Mouse (Mus musculus): Measurements from ENCODE around the gene Tmem182. TPM values are rescaled to one million over a fixed set of nuclear protein-coding genes. Genes with fewer than 3 reads are reported as not detected.

Tmem182 gene
- total RNA-seq, 2 experiments from 2014 or later: 141 to 153 TPM

DNA sequence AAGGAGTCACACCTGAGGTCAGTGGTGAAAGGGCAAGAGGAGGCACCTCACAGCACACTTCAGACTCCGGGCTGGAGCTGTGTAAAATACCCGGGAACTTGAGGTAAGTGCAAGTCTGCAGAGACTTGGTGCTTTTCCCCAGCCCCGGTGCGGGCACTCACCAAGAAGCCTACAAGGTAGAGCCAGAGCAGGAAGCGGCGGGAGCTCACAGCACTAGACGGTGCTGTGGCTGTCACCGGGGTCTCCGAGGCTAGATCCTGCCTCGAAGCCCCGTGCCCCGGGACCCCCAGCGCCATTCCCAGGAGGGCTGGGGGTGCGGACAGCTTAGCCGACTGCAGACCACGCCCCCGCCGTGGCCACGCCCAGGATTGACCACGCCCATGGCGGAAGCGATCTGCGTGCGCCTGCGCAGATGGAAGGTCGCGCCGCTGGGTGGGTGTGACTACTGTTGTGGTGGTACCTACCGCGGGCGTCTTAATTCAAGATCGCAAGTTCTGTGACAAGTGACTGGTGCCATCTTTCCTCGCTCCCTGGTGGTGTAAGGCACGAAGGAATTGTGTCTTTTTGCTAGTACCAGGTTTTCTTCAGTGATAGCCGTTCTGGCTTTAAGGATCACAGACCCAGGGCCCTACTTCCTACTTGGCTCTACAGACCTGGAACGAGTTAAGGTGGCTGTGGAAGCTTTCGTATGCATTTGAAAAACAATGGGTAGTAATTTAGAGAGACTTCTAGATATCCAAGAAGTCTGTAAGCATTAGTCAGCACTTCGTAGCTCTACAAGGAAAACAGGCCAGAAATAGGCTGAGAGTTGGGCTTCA, 14.9 kb upstream of the Tmem182 start, which contains the start of gene Mfsd9:
Gene Mfsd9 (minus strand): TSS at position 364 of the 818 bp plus-strand sequence.
- intact Hi-C loops (cut with DNase I): loop anchor here (10.0 kb wide), 1 partner anchor 1924 kb away; no protein-coding TSS in a partner anchor
- peak; percentile 71 for DNase-seq (ENCODE audit: low spot score)

DNA sequence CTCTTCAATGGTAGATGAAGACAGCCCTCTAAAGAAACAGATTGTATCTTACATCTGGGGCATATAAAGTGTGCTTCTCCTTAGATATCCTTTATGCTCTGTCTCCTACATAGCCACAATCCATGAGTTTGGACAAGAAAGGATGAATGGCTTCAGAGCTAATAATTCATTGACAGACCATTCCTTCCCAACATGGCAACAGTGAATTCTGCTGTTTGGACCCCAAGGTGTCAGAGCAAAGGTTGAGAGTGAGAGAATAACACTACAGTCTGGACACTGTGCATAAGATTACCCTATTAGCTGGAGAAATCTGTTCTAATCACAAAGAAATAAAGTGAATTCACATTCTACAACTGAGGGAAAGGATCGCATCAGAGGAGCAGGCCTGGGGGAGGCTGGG, 9.9 kb upstream of the Tmem182 start:
- intact Hi-C loops (cut with DNase I): loop anchor here (10.0 kb wide), 1 partner anchor 1919 kb away; no protein-coding TSS in a partner anchor
- no peak for DNase-seq (ENCODE audit: low spot score)

DNA sequence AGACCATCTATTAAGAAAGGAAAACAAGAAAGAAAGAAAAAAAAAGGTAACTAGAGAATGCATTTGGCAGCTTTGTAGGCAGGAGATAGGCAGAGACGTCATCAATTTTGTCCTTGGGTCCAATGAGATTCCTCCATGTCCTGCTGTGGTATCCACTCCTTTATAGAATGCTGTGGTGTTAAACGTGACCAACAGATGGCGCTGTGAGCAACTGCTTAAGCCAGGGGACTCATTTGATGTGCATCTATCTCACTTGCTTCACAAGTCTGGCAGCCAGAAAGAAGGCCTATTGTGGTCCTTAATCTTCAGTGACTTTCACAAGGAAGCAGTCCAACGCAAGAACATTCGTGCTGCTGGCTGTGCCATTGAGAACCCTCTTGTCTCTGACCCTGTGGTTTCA, 8.1 kb upstream of the Tmem182 start:
- no peak for DNase-seq (ENCODE audit: low spot score)
- intact Hi-C loops (cut with DNase I): loop anchor here (10.0 kb wide), 1 partner anchor 1917 kb away; no protein-coding TSS in a partner anchor

DNA sequence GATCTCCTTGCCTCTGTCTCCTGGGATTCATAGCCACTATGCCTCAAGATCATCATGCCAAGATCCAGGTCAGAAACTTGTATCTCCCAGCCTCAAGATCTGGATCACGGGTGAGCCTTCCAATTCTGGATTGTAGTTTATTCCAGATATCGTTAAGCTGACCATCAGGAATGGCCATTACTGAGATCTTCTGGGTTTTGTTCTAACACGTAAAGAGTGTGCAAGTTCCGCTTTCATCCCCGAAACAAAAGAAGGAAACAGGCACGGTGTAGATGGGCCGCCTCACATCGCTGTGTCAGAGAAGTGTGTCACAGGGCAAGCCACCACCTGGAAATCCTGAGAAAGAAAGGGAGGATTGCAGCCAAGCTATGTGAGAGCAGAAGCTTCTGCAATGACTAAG, 6.3 kb upstream of the Tmem182 start:
- intact Hi-C loops (cut with DNase I): loop anchor here (10.0 kb wide), 1 partner anchor 1916 kb away; no protein-coding TSS in a partner anchor
- DNase-seq (ENCODE audit: low spot score): no peak

DNA sequence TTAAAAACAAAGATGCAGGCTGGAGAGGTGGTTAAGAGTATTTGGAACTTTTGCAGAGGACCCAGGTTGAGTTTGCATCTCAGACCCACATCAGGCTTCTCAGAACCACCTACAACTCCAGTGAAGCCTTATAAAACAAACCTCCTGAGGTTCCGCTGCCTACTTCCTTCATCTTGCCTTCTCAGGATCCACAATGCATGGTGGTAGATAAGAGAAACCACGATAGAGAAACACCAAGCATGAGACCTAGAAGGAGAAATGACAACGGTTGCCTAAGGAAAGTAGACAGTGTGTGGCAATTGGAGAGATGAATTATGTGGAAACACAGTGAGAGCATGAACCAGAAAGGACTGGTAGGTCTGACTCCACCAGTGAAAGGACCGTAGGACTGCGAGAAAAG, 4.5 kb upstream of the Tmem182 start:
- no peak for DNase-seq (ENCODE audit: low spot score)
- intact Hi-C loops (cut with DNase I): no loop called here

DNA sequence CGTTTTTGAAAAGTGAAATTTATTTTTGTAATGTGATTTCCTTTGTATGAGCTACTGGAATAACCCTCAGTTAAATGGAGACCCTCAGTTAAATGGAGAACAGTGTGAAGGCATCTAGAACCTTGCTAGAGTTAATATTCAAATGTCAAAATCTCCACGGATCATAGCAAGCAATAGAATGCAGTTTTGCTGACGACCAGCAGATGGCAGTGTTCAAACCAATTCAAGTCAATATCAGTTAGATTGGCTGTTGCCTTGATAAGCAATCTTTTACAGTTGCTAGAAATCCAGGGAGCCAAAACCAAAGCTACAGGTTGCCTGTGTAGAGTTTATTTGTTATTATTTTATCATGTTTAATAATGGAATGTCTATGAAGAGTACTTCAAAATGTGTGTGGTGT, 2.6 kb upstream of the Tmem182 start:
- no peak for DNase-seq (ENCODE audit: low spot score)
- intact Hi-C loops (cut with DNase I): loop anchor here (1.0 kb wide), 1 partner anchor 42 kb away; no protein-coding TSS in a partner anchor

DNA sequence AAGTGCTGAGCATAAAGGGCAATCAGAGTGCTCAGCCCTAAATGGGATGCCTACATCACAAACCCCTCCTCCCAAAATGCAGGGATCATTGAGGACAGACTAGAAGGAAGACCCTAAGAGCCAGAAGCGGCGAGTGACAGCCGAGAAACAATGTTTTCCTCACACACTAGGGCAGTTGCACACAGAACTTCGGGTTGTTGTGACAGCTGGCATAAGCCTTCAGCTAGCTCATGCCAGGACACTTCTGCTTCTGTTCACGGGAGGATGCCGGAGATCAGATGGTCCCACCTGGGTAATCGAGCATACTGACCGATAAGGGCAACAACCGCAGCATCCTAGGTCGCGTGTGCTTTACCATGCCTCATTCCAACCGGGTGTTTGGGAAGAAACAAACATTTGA, 1.3 kb upstream of the Tmem182 start:
- intact Hi-C loops (cut with DNase I): no loop called here
- DNase-seq (ENCODE audit: low spot score): no peak

DNA sequence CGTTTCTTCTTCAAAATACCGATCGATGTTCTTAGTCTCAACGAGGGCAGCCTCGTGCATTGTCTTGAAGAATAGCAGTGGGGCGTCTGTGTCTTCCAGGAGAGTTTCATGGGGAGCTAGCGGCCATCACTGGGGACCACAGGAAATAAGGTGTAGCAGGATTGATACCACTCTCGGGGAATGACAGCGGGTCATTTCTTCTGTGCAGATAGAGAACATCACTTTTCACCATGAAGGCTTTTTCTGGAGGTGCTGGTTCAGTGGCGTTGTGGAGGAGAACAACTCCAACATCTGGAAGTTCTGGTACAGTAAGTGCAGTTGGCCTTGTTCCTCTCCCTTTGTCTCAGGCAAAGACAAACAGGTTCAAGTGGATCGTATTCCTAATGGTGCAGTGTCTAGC, 490 bp downstream of the Tmem182 start:
- DNase-seq (ENCODE audit: low spot score): no peak
- intact Hi-C loops (cut with DNase I): no loop called here

DNA sequence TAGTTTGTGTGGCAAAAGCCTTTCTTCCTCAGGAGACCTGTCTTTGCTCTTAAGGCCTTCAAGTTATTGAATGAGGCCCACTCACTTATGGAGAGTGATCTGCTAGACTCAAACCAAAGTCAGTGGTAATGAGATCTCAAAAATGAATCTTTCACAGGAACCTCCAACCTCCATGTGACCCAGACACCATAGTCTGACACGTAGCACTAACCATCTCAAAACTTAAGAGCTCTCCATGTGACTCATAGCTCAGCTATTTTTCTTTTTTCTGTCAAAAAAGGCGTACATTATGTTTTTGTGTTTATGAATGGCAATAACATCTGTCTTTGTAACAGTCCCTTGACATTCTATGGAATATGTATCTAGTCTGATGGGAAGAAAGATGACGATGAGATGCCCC, 3.2 kb downstream of the Tmem182 start:
- intact Hi-C loops (cut with DNase I): loop anchor here (2.0 kb wide), 1 partner anchor 14 kb away; no protein-coding TSS in a partner anchor
- DNase-seq (ENCODE audit: low spot score): no peak

DNA sequence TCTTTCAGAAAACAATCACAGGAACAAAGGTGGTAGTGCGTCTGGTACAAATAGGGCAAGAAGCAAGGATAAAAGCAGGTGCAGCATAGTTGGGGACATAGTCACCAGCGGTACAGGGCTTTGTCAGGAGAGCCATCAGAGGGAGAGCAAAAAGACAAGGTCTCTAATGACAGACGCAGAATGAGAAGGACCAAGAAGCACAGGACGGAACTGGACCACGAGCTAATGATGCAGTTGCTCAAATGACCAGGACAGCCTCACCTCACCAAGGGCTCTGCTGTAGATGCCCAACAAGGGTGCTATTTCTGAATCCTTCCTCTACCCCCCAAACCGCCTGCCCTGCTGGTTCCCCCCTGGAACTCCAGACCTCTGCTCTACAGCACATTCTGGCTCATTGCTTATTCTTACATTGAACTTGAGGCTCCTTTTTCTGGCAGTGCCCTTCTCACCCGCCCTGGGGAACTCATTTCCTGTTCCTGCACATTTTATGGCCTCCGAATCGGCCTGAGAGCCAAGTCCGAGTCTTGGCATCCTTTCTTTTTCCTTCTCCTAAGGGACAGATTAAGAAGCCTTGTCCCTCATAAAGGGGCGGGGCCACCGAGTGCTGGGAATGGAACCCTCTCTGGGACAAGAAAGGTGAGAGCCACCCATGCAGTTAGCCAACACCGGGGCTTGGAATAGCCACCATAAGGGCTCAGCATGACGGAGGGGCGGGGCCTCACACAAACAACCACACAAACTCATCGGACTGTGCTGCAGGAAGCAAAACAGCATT, 9.9 kb downstream of the Tmem182 start:
- no peak for DNase-seq (ENCODE audit: low spot score)
- intact Hi-C loops (cut with DNase I): no loop called here

DNA sequence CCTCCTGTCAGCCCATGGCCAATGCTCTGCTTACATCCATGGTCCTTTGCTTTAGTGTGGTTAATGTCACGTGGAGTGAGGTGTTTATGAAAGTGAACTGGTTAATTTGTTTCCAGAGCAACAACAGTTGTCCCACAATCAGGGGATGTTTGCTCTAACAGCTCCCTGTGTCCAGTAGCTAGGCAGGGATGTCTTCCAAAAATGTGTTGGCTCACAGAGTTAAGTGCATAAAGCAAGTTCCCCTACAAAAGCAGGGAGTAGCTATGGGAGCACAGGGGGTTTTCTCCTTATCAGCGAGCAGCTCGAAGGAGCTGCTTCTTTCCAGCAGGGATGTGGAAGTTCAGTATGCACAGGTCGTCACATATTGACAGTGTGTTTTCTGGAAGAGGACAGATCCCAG, 19.1 kb downstream of the Tmem182 start:
- DNase-seq (ENCODE audit: low spot score): no peak

DNA sequence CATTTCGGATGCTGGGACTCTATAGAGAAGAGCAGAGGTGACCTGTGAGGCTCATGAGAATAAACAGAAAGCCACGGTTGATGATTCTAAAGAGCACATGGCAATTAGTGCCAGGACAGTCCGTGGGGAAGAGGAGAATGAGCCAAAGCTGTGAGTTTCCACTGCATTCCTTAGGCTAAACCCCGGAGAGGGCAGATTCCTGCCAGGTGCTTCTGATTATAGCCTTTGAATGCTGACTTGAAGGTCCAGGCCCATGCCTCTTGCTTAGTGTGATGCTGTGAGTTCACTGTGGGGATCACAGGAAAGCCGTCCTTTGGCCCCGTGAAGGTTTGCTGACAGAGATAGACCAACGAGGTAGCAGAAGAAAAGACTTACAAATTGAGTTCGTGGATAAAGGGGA, 19.5 kb downstream of the Tmem182 start:
- no peak for DNase-seq (ENCODE audit: low spot score)
- intact Hi-C loops (cut with DNase I): no loop called here

More for the DNA sequence above, 19.1 kb downstream of the Tmem182 start:
- intact Hi-C loops (cut with DNase I): no loop called here

DNA sequence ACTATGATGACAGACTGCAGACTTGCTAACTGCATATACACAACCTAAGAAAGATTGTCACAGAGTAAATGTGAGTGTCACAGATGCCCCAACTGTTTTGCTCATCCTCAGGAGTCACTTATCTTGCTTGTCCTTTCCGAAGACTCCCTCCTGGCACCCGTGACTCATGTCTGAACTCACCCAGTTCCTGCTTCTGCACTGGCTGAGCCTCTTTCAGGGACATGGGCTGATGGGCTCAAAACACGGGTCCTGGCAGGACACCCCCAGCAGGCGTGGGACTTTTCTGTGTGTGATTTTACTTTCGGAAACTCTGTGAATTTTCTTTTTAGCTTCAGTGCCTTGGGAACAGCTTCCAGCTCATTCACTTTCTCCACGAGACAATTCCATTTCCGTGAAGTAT, 20.4 kb downstream of the Tmem182 start:
- intact Hi-C loops (cut with DNase I): no loop called here
- DNase-seq (ENCODE audit: low spot score): no peak

DNA sequence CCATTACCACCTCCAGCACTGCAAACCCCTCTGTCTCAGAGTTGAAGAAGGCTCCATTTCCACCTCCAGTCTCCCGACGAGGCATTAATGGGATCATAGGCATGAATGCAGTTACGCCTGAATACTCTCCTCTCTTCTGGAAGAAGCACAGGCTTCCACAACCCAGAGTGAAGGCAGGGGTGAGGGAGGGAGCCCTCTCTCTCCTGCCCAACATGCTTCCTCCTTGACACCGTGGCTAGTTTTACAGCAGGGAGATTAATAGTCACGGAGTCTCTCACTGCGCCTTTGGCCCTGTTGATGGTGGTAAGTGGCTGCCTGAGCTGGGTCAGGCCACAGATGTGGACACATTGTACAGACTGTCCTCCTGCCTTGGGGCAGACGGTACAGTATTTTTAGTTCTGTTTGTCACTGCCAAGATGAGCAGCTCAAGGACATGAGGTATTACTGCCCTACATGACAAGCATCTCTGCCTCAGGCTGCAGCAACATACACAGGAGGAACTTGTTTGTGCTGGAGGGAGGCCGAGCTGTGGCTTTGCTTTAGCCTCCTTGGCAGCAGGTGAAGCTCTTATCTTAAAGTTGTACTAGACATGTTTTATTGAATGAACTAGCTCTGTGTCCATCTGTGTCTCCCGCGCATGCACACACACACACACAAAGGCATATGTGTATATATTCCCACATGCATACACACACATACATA, 24.0 kb downstream of the Tmem182 start:
- DNase-seq (ENCODE audit: low spot score): peak; percentile 31
- intact Hi-C loops (cut with DNase I): no loop called here

DNA sequence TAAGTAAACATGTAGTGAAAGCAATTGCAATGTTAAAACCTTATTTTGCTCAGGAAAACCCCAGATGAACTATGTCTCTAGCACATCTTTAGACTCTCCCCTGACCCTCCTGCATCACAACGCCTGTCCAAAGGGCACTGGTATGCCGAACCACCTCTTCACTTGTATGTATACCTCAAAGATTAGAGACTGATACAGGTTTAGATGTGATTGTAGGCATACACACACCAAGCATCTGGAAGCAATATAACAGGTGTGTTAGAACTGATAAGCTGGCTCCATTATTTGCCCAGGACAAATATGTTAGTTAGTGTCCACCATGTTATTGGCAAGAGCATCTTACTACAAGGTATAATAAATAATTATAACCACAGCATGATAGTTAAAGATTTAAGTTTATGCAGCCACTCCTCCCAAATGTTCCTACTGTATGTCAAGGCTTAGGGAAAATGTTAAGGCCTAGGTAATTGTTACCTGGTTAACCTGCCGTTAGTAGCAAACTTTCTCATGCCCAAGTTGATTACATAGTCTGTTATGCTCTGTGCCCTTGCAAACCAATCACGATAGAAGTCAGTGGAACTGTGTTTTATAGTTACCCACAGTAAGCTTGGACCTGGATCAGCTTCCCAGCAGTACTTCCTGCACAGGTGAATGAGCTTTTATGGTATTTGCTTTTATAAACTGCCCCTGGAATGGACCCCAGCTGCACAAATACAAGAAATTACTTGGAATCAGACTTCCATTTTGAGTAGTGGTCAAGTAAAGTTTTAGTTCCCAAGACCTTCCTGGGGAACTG, 25.5 kb downstream of the Tmem182 start:
- intact Hi-C loops (cut with DNase I): no loop called here

DNA sequence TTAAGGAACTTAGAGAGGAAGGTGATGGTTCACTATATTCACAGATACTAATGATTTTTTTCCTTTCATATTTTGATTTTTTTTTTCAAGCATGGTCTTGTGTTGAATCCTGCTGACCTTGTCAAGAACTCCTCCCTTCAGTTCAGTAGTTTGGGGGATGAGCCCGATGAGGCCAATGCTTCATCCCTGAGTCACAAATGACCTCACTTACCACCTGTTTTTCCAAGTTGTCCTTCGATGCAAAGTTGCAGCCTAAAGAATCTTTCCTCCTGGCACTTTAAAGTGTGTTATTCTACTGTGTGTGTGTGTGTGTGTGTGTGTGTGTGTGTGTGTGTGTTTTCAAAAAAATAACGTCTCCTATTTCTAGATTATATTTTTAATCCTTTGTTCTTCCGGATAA, 30.1 kb downstream of the Tmem182 start:
- intact Hi-C loops (cut with DNase I): no loop called here
- no peak for DNase-seq (ENCODE audit: low spot score)

More for the DNA sequence above, 25.5 kb downstream of the Tmem182 start:
- DNase-seq (ENCODE audit: low spot score): no peak

DNA sequence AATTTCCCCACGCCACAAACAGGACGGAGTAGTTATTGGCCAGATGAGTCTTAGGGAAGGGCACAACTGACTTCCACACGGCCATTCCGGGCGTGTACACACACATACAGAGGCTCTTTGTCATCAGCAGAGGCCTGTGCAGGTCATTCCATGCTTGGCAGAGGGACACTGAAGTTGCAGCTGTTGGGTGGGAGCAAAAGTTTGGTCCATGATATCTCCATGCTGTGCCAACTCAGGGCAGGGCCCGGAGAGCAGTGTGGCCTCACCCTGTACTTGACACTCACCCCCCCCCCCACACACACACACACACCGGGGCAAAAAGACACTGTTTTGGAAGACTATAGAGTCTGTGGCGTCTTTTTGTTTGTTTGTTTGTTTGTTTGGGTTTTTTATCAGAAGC, 35.2 kb downstream of the Tmem182 start:
- DNase-seq (ENCODE audit: low spot score): no peak
- intact Hi-C loops (cut with DNase I): no loop called here

DNA sequence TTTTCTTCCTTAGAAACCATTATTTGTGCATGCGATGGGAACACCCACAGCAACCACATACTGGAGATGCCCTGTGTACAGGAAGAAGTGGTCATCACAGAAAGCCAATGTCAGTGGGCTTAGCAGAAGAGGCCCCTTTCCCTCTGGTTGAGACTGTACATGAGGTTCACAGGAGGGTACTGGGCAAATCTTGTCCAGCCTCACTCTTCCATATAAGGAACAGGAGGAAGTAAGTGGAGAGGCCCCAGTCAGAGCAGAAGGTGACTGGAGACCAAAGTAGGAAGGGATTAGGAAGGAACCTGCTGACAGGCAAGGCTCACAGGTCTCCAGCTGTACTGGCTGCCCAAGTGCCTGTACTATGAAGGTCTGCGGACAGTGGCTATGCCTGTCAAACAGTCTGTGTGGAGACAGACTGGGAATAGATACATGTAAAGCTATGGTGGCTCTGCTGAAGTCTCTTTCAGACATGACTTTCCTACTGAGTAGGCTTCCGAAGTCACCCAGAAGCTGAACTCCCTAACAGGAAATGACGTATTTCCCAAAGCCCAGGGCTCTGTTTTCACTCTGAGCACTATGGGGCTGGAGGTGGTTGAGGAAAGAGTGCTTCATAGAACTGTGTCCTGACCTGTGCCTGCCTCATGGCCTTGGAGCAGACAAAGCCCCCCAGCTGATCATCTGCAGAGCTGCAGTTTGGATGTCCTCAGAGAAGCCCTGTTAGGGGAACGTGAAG, 35.8 kb downstream of the Tmem182 start:
- intact Hi-C loops (cut with DNase I): no loop called here

DNA sequence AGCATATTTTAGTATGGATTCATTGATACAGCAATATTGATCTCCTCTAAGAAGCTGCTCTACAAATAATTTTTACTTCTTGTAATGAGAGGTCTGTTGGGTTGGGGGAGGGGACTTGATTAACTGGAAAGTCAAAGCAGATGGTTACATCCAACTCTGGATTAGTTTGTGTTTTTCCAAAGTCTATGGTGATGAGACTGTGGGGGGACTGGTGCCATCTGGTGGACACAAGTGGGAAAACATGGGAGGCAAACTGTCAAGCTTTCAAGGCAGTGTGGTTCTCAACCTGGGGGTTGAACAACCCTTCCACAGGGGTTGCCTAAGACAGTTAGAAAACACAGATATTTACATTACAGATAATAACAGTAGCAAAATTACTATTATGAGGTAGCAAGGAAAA, 39.2 kb downstream of the Tmem182 start:
- no peak for DNase-seq (ENCODE audit: low spot score)
- intact Hi-C loops (cut with DNase I): loop anchor here (1.0 kb wide), 1 partner anchor 41 kb away; no protein-coding TSS in a partner anchor

More for the DNA sequence above, 35.8 kb downstream of the Tmem182 start:
- no peak for DNase-seq (ENCODE audit: low spot score)
